Mouse (Mus musculus) CD4-positive naive resting alpha-beta T cell, adult 76 days (primary cell): ENCODE data around the gene Asxl1. TPM values are rescaled to one million over a fixed set of nuclear protein-coding genes. Genes with fewer than 3 reads are reported as not detected.

Experiments used
- total RNA-seq: library from RNA; stranded (reverse); gene quantifications from one replicate; pipeline ENCODE4 v1.2.4, GENCODE M21; 2023

Gene Asxl1
- 74.3 TPM for total RNA-seq

GRCm38 (mm10) chr2:153345454-153346220 lies at the start of gene Asxl1:
Asxl1 (plus strand) TSS chr2:153345829.

Other genes with a start within 250 kb of the Asxl1 start
- 12.1 TPM for gene Hck, start 237.4 kb upstream of the Asxl1 start, total RNA-seq
- 91.4 TPM for gene Tm9sf4, start 184.5 kb upstream of the Asxl1 start, total RNA-seq
- 13.8 TPM for gene Tspyl3, start 120.4 kb upstream of the Asxl1 start, total RNA-seq
- 26.8 TPM for gene Plagl2, start 104.4 kb upstream of the Asxl1 start, total RNA-seq
- gene Pofut1, start 104.3 kb upstream of the Asxl1 start, total RNA-seq = 29.8 TPM
- gene Kif3b, start 54.4 kb upstream of the Asxl1 start, total RNA-seq = 20.0 TPM
- not detected for gene 4930404H24Rik, start 147.0 kb downstream of the Asxl1 start, total RNA-seq
- 0.76 TPM for gene Nol4l, start 184.1 kb downstream of the Asxl1 start, total RNA-seq